Mouse (Mus musculus): ENCODE measurements around the gene Gm20765.
"Not testable (repeated sequence)": the region's sequence is repeated elsewhere in the genome, so short reads cannot be mapped to it uniquely, and the experiment has no call there.

Gene Gm20765

DNA sequence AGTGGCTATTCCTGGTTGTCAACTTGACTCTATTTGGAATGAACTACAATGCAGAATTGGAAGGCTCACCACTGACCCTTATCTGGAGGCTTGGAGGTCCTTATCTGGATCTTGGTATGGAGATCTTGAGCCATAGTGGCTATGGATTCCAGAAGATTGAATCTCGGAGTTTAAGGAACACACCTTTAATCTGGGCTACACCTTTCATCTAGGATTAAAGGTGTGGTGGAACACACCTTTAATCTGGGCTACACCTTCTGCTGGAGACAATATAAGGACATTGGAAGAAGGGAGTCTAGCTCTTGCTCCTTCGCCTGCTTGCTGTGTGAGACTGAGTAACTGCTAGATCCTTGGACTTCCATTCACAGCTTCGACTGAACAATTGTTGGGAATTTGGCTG is at the start of gene Gm20765:
TSS of gene Gm20765 (plus strand) at position 301 of the 400 bp plus-strand sequence.
- DNase-seq (ENCODE audit: extremely low read depth, low read depth) = not testable (repeated sequence)

DNA sequence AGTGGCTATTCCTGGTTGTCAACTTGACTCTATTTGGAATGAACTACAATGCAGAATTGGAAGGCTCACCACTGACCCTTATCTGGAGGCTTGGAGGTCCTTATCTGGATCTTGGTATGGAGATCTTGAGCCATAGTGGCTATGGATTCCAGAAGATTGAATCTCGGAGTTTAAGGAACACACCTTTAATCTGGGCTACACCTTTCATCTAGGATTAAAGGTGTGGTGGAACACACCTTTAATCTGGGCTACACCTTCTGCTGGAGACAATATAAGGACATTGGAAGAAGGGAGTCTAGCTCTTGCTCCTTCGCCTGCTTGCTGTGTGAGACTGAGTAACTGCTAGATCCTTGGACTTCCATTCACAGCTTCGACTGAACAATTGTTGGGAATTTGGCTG is 42.6 kb upstream of the Gm20765 start, which contains the start of gene Gm21293:
TSS of gene Gm21293 (plus strand) at position 301 of the 400 bp plus-strand sequence.
- DNase-seq (ENCODE audit: extremely low read depth, low read depth) = not testable (repeated sequence)

DNA sequence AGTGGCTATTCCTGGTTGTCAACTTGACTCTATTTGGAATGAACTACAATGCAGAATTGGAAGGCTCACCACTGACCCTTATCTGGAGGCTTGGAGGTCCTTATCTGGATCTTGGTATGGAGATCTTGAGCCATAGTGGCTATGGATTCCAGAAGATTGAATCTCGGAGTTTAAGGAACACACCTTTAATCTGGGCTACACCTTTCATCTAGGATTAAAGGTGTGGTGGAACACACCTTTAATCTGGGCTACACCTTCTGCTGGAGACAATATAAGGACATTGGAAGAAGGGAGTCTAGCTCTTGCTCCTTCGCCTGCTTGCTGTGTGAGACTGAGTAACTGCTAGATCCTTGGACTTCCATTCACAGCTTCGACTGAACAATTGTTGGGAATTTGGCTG is 34.1 kb upstream of the Gm20765 start, which contains the start of gene Gm6763:
TSS of gene Gm6763 (plus strand) at position 301 of the 400 bp plus-strand sequence.
- not testable (repeated sequence) for DNase-seq (ENCODE audit: extremely low read depth, low read depth)

DNA sequence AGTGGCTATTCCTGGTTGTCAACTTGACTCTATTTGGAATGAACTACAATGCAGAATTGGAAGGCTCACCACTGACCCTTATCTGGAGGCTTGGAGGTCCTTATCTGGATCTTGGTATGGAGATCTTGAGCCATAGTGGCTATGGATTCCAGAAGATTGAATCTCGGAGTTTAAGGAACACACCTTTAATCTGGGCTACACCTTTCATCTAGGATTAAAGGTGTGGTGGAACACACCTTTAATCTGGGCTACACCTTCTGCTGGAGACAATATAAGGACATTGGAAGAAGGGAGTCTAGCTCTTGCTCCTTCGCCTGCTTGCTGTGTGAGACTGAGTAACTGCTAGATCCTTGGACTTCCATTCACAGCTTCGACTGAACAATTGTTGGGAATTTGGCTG is 25.6 kb upstream of the Gm20765 start, which contains the start of gene Gm8764:
TSS of gene Gm8764 (plus strand) at position 301 of the 400 bp plus-strand sequence.
- not testable (repeated sequence) for DNase-seq (ENCODE audit: extremely low read depth, low read depth)

DNA sequence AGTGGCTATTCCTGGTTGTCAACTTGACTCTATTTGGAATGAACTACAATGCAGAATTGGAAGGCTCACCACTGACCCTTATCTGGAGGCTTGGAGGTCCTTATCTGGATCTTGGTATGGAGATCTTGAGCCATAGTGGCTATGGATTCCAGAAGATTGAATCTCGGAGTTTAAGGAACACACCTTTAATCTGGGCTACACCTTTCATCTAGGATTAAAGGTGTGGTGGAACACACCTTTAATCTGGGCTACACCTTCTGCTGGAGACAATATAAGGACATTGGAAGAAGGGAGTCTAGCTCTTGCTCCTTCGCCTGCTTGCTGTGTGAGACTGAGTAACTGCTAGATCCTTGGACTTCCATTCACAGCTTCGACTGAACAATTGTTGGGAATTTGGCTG is 17.1 kb upstream of the Gm20765 start, which contains the start of gene Gm21304:
TSS of gene Gm21304 (plus strand) at position 301 of the 400 bp plus-strand sequence.
- not testable (repeated sequence) for DNase-seq (ENCODE audit: extremely low read depth, low read depth)

DNA sequence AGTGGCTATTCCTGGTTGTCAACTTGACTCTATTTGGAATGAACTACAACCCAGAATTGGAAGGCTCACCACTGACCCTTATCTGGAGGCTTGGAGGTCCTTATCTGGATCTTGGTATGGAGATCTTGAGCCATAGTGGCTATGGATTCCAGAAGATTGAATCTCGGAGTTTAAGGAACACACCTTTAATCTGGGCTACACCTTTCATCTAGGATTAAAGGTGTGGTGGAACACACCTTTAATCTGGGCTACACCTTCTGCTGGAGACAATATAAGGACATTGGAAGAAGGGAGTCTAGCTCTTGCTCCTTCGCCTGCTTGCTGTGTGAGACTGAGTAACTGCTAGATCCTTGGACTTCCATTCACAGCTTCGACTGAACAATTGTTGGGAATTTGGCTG is 8.6 kb upstream of the Gm20765 start, which contains the start of gene Gm21312:
TSS of gene Gm21312 (plus strand) at position 301 of the 400 bp plus-strand sequence.
- not testable (repeated sequence) for DNase-seq (ENCODE audit: extremely low read depth, low read depth)

DNA sequence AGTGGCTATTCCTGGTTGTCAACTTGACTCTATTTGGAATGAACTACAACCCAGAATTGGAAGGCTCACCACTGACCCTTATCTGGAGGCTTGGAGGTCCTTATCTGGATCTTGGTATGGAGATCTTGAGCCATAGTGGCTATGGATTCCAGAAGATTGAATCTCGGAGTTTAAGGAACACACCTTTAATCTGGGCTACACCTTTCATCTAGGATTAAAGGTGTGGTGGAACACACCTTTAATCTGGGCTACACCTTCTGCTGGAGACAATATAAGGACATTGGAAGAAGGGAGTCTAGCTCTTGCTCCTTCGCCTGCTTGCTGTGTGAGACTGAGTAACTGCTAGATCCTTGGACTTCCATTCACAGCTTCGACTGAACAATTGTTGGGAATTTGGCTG is 8.4 kb downstream of the Gm20765 start, which contains the start of gene Gm4340:
TSS of gene Gm4340 (plus strand) at position 301 of the 400 bp plus-strand sequence.
- not testable (repeated sequence) for DNase-seq (ENCODE audit: extremely low read depth, low read depth)

DNA sequence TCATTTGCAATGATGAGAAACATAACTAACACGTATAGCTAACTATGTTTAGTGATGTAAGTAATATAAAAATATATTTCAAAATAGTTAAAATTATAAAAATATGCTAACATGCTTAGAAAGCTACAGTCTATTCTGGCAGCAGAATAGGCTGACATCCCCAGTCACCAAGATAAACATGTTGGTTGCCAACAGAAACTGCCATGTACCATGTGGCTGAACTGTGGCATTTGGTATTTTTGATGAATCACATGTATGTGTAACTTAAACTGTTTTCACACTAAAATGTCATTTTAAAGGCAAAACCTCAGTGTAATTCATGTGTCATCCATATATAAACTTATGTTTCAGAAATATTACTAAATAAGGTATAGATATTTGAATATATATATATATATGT is 24.3 kb downstream of the Gm20765 start:
- no peak for DNase-seq (ENCODE audit: extremely low read depth, low read depth)

DNA sequence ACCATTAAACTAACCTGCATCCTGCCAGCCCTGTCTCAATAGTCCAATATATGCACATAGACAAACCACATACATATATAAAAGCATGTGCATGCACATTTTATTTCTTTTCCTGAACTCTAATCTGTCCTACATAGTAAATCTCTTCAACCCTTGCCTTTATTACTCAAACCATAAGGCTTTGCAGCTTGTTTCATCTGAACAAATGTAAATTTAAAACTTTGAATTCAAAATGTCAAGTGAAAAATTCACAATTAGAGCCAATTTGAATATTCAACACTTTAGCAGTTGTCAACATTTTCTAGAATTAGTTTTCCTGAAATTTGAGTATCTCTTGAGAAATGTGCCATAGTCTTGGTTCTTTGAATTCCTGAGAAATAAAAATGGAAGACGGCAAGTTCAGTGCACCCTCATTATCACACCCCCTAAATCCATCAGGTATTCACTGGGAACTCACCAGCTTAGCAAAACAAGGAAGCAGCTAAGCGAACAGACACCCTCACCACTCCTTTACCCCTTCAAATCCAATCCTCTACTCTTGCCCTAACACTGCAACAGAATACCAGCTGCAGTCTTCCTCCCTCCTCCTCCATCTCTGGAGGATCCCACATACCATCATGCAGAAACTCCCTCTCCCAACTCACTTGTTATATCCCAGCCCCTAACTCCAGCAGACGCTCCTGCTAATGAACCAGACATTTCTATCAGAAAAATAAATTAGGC is 25.1 kb downstream of the Gm20765 start:
- DNase-seq (ENCODE audit: extremely low read depth, low read depth) = no peak

DNA sequence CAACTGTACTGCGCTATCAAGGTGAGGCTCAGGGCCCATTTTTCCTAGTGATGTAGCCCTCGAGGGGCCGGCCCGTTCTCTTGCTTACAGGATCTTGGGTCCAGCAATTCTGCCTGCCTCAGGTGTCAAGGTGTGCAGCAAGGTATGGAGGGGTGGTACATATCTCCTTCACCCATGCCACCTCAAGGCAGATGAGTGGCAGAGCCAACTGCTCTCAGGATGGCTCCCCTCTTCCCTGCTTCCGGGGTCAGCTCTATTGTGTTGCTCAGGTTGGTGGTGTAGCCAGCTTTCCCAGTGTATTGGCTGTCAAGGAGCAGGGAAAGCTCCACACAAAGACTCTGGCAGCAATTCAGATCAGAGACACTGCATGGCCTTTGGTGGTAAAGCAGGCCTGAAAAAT is 29.2 kb downstream of the Gm20765 start:
- DNase-seq (ENCODE audit: extremely low read depth, low read depth) = no peak

DNA sequence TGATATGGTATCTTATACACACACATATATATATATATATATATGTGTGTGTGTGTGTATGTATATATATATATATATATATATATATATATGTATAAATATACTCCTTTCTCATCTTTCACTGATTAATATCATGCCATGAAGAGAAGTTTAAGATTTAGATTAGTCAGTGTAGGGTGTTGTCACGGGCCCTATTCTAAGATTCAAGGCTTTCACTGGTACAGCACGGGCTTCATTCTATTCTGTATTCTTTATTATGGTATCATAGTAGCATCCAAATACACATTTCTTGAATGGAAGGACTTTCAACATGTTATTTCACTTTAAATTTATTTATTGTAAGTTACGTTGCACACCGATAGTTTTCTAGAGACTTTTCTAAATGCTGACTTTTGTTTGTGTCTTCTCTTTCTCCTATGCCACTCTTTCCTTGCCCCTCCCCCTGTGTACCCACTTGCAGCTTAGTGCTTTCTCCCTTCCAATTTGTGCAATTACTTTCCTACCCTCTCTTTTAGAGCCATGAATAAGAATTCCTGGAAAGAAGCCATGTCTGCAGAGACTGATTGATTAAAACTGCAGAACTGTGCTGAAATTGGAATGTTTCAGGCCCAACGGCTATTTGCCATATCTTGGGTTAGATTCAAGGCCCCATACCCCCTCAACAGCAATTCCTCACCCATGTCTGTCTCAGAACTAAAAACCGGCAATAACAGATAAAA is 35.1 kb downstream of the Gm20765 start:
- no peak for DNase-seq (ENCODE audit: extremely low read depth, low read depth)

All from MEL-GATA-1-ER (cell line).